ENCODE assay signal across 8 mouse cellular contexts in genomic region chr7:123084708-123085107, GRCm38 (mm10). TPM values are rescaled to one million over a fixed set of nuclear protein-coding genes. Genes with fewer than 3 reads are reported as not detected.
DNase-seq lines count a peak whose midpoint lies in the region; ATAC-seq and TF ChIP-seq lines count a peak whose summit lies in the region.

No protein-coding gene starts in this region.

- DNase-seq in kidney, adult 11 months = peak; percentile 31
- no peak for DNase-seq in kidney, adult 18-20 months
- peak; percentile 86 for DNase-seq in brain, embryonic 14.5 days (ENCODE audit: low read depth)
- DNase-seq in kidney, postnatal 36 days = peak; percentile 22 to 34
- DNase-seq in ovary, postnatal 10 days (ENCODE audit: low spot score) = no peak
- DNase-seq in gastrocnemius, postnatal 25 days = no peak

- TF ChIP-seq CTCF in brain, embryonic 14.5 days (IDR thresholded peaks at IDR 0.05; ENCODE audit: borderline replicate concordance, extremely low read depth, insufficient read depth, insufficient read length) = no peak

- WGBS in heart, embryonic 16.5 days = 25% methylated on average over 13 of the region's 13 CpGs
- 16% methylated on average over 13 of the region's 13 CpGs for WGBS in midbrain, embryonic 13.5 days

- no peak overlapping the region for H3K9ac ChIP-seq in heart, embryonic 16.5 days (ENCODE audit: low read length)
- peak overlapping the region; percentile 53; the same call in 1 of the 2 replicates for H3K9ac ChIP-seq in midbrain, embryonic 13.5 days (replicated peaks)

- no peaks in the 10 kb centered on the region for H3K27me3 ChIP-seq in heart, embryonic 16.5 days (ENCODE audit: control insufficient read depth, insufficient read depth, low read length)
- no peaks in the 10 kb centered on the region for H3K27me3 ChIP-seq in midbrain, embryonic 13.5 days

- no peak for ATAC-seq in heart, embryonic 16.5 days (replicated peaks; ENCODE audit: extremely low read depth, insufficient read depth, low FRiP score)
- ATAC-seq in midbrain, embryonic 13.5 days = 0 out of 2 replicates have a peak, but pooled peaks have one; percentile 49

- no peaks in the 10 kb centered on the region for H3K9me3 ChIP-seq in heart, embryonic 16.5 days (replicated peaks; ENCODE audit: control insufficient read depth, low read length)
- H3K9me3 ChIP-seq in midbrain, embryonic 13.5 days = no peaks in the 10 kb centered on the region

- H3K4me1 ChIP-seq in heart, embryonic 16.5 days (ENCODE audit: control insufficient read depth, insufficient read depth, low read length) = peaks cover 13% of the 10 kb centered on the region
- peaks cover 38% of the 10 kb centered on the region for H3K4me1 ChIP-seq in midbrain, embryonic 13.5 days (replicated peaks)

- TF ChIP-seq POLR2A in brain, embryonic 14.5 days (IDR thresholded peaks at IDR 0.05; ENCODE audit: borderline replicate concordance, extremely low read depth, insufficient read depth, insufficient read length, poor library complexity, severe bottlenecking) = no peak

- H3K36me3 ChIP-seq in heart, embryonic 16.5 days (ENCODE audit: control insufficient read depth, insufficient read depth) = no peaks in the 10 kb centered on the region
- H3K36me3 ChIP-seq in midbrain, embryonic 13.5 days = no peaks in the 10 kb centered on the region

- H3K27ac ChIP-seq in heart, embryonic 16.5 days (ENCODE audit: low read length) = 0 out of 2 replicates have a peak overlapping the region, but pooled peaks have one; percentile 2
- peak overlapping the region; percentile 92 for H3K27ac ChIP-seq in midbrain, embryonic 13.5 days

- H3K4me2 ChIP-seq in heart, embryonic 16.5 days (ENCODE audit: low read depth, low read length) = peak overlapping the region; percentile 49
- H3K4me2 ChIP-seq in midbrain, embryonic 13.5 days (replicated peaks) = peak overlapping the region; percentile 50

- no peak overlapping the region for H3K4me3 ChIP-seq in heart, embryonic 16.5 days (ENCODE audit: low read length)
- peak overlapping the region; percentile 25 for H3K4me3 ChIP-seq in midbrain, embryonic 13.5 days (replicated peaks)

RNA-seq across cellular contexts. Expression of gene Tnrc6a, which starts 39.0 kb away (rescaled TPM):
- polyA plus RNA-seq in brain, embryonic 14.5 days (2012; rRNA removed) = 78.8 and 88.9 TPM in 2 replicates
- 25.1 and 33.2 TPM in 2 replicates for polyA plus RNA-seq in heart, embryonic 16.5 days (2015; fragmentation: Nextera tagmentation; extraction: Ambion mirVana)
- polyA plus RNA-seq in midbrain, embryonic 13.5 days (2015; fragmentation: Nextera tagmentation; extraction: Ambion mirVana) = 57.0 and 62.1 TPM in 2 replicates
- total RNA-seq in gastrocnemius, postnatal 25 days (2021) = 10 to 100 TPM; 18.9 to 20.4 TPM

Comparison
In these comparisons a context has a peak if more than half of its experiments do, and no peak if none do; other contexts are left out.
1. DNase-seq: peak in kidney, adult 11 months (single experiment), brain, embryonic 14.5 days (single experiment) and kidney, postnatal 36 days (2 of 2); none in kidney, adult 18-20 months (single experiment), ovary, postnatal 10 days (single experiment) and gastrocnemius, postnatal 25 days (single experiment).